Mouse (Mus musculus): Measurements from ENCODE around the gene Cpeb4. TPM values are rescaled to one million over a fixed set of nuclear protein-coding genes. Genes with fewer than 3 reads are reported as not detected.
"Not testable (repeated sequence)": the region's sequence is repeated elsewhere in the genome, so short reads cannot be mapped to it uniquely, and the experiment has no call there.

Gene Cpeb4
- polyA plus RNA-seq, 1 experiment from 2014 or later: 6.7 TPM

DNA sequence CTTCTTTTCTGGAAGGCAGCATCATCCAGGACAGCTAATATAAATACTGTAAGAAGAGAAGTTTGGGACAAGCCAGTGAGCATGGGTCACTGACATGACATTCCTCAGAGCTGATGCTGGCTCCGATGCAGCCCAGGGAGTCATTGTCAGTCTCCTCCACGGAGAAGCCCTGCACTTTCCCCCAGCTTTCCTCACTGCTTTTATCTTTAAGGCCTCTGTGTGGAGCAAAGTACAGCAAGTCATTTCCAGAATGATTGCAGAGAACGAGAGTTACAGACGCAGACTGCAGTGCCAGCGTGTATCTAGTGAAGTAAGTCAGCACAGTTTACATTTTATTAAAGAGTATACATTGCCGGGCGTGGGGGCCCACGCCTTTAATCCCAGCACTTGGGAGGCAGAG lies 102.8 kb downstream of the Cpeb4 start:
- Histone ChIP-seq H3K9me3 (replicated peaks; ENCODE audit: low read length) (no peaks in the 10 kb centered on the region), H3K9ac (ENCODE audit: low read depth, low read length) (no peak overlapping the region), H3K36me3 (ENCODE audit: insufficient read depth, low read length) (no peaks in the 10 kb centered on the region), H3K4me3 (replicated peaks; ENCODE audit: low read depth, low read length) (no peak overlapping the region), H3K27ac (no peak overlapping the region), H3K4me1 (replicated peaks; ENCODE audit: insufficient read depth, low read length) (no peaks in the 10 kb centered on the region), H3K4me2 (ENCODE audit: low read length) (no peak overlapping the region), H3K27me3 (ENCODE audit: insufficient read depth, low read length) (no peaks in the 10 kb centered on the region)
- WGBS: 49% methylated on average over 8 of the region's 8 CpGs
- DNase-seq (ENCODE audit: low spot score) (peak; percentile 71), ATAC-seq (replicated peaks; ENCODE audit: low FRiP score, low read depth) (no peak)
- TF ChIP-seq CTCF (IDR thresholded peaks at IDR 0.05; ENCODE audit: low read depth): no peak

DNA sequence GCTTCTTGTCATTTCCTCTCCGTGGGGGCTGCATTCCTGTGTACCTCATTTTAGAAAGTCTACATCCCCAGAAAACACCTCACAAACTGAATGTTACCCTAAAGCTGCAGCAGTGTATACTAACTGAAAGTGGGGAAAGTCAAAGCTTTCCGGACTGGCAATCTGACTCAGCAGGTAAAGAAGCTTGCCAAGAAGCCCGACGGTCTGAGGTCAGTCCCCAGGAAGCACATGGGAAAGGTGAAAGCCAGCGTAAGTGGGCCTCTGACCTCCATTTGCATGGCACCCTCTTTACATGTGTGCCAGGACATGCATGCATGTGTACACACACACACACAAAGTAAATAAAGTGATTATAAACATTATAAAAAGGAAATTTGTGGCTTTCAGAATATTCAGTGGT lies 103.7 kb downstream of the Cpeb4 start:
- no peak for ATAC-seq (replicated peaks; ENCODE audit: low FRiP score, low read depth)
- Histone ChIP-seq H3K4me3 (replicated peaks; ENCODE audit: low read depth, low read length) (no peak overlapping the region), H3K9me3 (replicated peaks; ENCODE audit: low read length) (no peaks in the 10 kb centered on the region), H3K4me1 (replicated peaks; ENCODE audit: insufficient read depth, low read length) (no peaks in the 10 kb centered on the region), H3K36me3 (ENCODE audit: insufficient read depth, low read length) (no peaks in the 10 kb centered on the region), H3K9ac (ENCODE audit: low read depth, low read length) (no peak overlapping the region), H3K27ac (no peak overlapping the region), H3K27me3 (ENCODE audit: insufficient read depth, low read length) (no peaks in the 10 kb centered on the region), H3K4me2 (ENCODE audit: low read length) (no peak overlapping the region)
- DNase-seq (ENCODE audit: low spot score): no peak
- 84% methylated on average over 5 of the region's 5 CpGs for WGBS
- TF ChIP-seq CTCF (IDR thresholded peaks at IDR 0.05; ENCODE audit: low read depth): no peak

DNA sequence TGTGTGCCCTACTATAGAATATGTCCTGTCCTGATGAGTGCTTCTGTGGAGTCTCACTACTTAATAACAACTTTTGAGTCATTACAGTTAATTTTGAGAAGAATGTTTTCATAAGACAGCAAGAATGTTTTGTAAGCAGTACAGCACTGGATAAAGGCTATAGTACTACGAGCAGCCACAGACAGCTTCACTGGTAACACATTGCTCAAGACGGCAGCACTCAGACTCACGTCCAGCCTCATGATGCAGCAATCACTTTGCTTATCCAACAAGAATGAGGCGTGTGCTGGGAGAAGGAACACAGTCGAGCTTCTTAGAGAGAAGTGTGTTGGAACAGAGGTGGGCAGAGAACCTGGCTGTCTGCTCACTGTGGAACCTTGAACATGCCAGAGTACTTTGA lies 104.1 kb downstream of the Cpeb4 start:
- Histone ChIP-seq H3K36me3 (ENCODE audit: insufficient read depth, low read length) (no peaks in the 10 kb centered on the region), H3K4me2 (ENCODE audit: low read length) (no peak overlapping the region), H3K27me3 (ENCODE audit: insufficient read depth, low read length) (no peaks in the 10 kb centered on the region), H3K27ac (no peak overlapping the region), H3K9ac (ENCODE audit: low read depth, low read length) (no peak overlapping the region), H3K4me3 (replicated peaks; ENCODE audit: low read depth, low read length) (no peak overlapping the region), H3K4me1 (replicated peaks; ENCODE audit: insufficient read depth, low read length) (no peaks in the 10 kb centered on the region), H3K9me3 (replicated peaks; ENCODE audit: low read length) (no peaks in the 10 kb centered on the region)
- DNase-seq (ENCODE audit: low spot score): no peak
- no peak for ATAC-seq (replicated peaks; ENCODE audit: low FRiP score, low read depth)
- TF ChIP-seq CTCF (IDR thresholded peaks at IDR 0.05; ENCODE audit: low read depth): no peak
- WGBS: 64% methylated on average over 5 of the region's 5 CpGs

DNA sequence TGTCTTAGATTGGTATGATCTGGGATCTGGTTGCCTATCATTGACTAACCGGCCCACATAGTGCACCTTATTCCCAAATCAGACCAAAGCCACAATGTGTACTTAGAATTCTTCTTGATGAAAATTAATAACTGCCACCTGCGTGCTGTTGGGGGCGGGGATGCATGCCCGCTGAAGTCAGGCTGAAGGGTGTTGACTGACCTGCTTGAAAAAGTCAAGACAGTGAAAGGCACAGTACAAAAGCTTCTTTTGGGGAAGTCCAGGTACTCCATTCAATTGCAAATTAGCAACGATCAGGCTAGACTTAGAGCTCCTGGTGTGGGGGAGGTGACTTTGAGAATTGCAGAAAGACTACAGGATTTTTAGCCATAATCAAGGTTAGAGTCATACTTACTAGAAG lies 108.1 kb downstream of the Cpeb4 start:
- WGBS: 92% methylated on average over 5 of the region's 5 CpGs

DNA sequence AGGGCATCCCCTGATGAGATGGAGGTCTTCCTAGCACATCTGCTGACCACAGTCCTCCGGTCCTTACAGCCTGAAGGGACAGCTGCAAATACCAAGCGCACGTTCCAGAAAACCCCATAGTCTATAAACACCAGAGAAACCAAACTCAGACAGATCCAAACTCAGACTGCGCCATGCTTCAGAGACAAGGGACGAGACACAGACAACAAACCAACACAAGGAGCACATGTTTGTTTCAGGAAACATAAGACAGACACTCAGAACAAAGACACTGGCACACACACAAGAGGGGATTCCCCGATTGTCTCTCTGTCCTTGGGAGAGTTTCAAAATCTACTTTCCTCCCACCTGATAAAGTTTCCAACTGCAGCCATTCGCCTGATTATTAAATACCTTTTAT lies 109.8 kb downstream of the Cpeb4 start:
- DNase-seq (ENCODE audit: low spot score) (no peak), ATAC-seq (replicated peaks; ENCODE audit: low FRiP score, low read depth) (no peak)
- Histone ChIP-seq H3K9me3 (replicated peaks; ENCODE audit: low read length) (no peaks in the 10 kb centered on the region), H3K4me2 (ENCODE audit: low read length) (no peak overlapping the region), H3K9ac (ENCODE audit: low read depth, low read length) (no peak overlapping the region), H3K4me3 (replicated peaks; ENCODE audit: low read depth, low read length) (no peak overlapping the region), H3K27me3 (ENCODE audit: insufficient read depth, low read length) (no peaks in the 10 kb centered on the region), H3K27ac (no peak overlapping the region), H3K36me3 (ENCODE audit: insufficient read depth, low read length) (no peaks in the 10 kb centered on the region), H3K4me1 (replicated peaks; ENCODE audit: insufficient read depth, low read length) (no peaks in the 10 kb centered on the region)
- TF ChIP-seq CTCF (IDR thresholded peaks at IDR 0.05; ENCODE audit: low read depth): no peak
- 94% methylated on average over 7 of the region's 7 CpGs for WGBS

More for the DNA sequence above, 108.1 kb downstream of the Cpeb4 start:
- not testable (repeated sequence) for H3K27ac ChIP-seq; H3K27me3 ChIP-seq (ENCODE audit: insufficient read depth, low read length); H3K4me3 ChIP-seq (replicated peaks; ENCODE audit: low read depth, low read length); DNase-seq (ENCODE audit: low spot score); H3K4me1 ChIP-seq (replicated peaks; ENCODE audit: insufficient read depth, low read length); H3K9ac ChIP-seq (ENCODE audit: low read depth, low read length); H3K9me3 ChIP-seq (replicated peaks; ENCODE audit: low read length); H3K4me2 ChIP-seq (ENCODE audit: low read length); ATAC-seq (replicated peaks; ENCODE audit: low FRiP score, low read depth); H3K36me3 ChIP-seq (ENCODE audit: insufficient read depth, low read length)

DNA sequence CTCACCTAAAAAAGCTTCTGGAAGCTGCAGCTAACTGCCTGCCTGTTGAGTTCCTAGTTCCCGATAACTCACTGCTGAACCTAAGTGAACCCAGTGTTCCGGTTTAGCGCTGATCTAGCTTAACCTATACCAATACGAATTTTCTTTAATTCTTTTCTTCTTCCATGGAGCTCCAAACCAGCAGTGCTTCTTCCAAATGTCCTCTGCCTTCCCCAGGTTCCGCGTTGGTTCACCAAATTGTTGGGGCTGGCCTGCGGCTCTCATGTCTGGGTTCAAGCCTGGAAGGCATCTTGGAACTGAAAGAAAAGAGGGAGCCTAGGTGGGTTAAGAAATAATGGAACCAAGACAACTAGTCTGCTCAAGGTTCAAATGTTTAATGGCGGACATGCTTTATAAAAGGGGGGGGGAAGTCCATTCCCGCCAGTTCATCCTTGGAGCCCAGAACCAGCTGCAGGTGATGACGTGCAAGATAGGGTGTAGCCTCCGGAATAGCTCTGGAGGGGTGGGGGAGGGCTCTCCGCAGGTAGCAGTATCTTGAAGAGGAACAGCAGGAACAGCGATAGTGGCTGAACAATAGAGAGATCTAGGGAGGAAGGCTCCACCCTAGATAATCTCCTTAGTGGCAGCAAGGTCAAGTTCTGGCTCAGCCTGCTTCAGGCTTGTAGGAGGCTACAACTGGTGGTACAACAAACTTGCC lies 110.4 kb downstream of the Cpeb4 start:
- not testable (repeated sequence) for H3K4me2 ChIP-seq (ENCODE audit: low read length); H3K36me3 ChIP-seq (ENCODE audit: insufficient read depth, low read length); H3K4me1 ChIP-seq (replicated peaks; ENCODE audit: insufficient read depth, low read length); H3K9ac ChIP-seq (ENCODE audit: low read depth, low read length); DNase-seq (ENCODE audit: low spot score); ATAC-seq (replicated peaks; ENCODE audit: low FRiP score, low read depth); H3K4me3 ChIP-seq (replicated peaks; ENCODE audit: low read depth, low read length); H3K27me3 ChIP-seq (ENCODE audit: insufficient read depth, low read length); H3K27ac ChIP-seq; H3K9me3 ChIP-seq (replicated peaks; ENCODE audit: low read length)
- WGBS: 89% methylated on average over 13 of the region's 13 CpGs

DNA sequence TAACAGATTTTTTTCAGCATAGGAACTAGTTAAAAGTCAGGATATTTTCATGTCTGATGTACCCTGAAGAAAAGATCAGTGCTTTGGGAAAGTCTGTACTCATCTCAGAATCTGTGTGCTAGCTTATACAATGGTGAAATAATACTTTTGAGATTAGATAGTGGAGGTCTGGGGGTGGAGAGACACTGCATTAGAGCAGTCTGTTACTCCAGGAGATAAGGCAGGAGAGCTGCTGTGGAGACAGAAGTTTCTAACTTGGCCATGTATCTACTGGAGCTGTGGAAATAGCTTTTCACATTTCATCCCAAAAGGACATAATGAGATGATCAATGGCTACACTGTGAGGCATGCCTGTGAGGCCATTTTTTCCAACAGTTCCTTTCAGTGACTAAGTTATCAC lies 111.2 kb downstream of the Cpeb4 start:
- ATAC-seq (replicated peaks; ENCODE audit: low FRiP score, low read depth): no peak
- H3K4me1 ChIP-seq (replicated peaks; ENCODE audit: insufficient read depth, low read length): no peaks in the 10 kb centered on the region
- TF ChIP-seq CTCF (IDR thresholded peaks at IDR 0.05; ENCODE audit: low read depth): no peak

More for the DNA sequence above, 111.2 kb downstream of the Cpeb4 start:
- no peak for DNase-seq (ENCODE audit: low spot score)
- H3K9me3 ChIP-seq (replicated peaks; ENCODE audit: low read length): no peaks in the 10 kb centered on the region
- H3K27ac ChIP-seq: no peak overlapping the region
- H3K27me3 ChIP-seq (ENCODE audit: insufficient read depth, low read length): no peaks in the 10 kb centered on the region
- no peak overlapping the region for H3K9ac ChIP-seq (ENCODE audit: low read depth, low read length)
- no peaks in the 10 kb centered on the region for H3K36me3 ChIP-seq (ENCODE audit: insufficient read depth, low read length)
- no peak overlapping the region for H3K4me3 ChIP-seq (replicated peaks; ENCODE audit: low read depth, low read length)
- H3K4me2 ChIP-seq (ENCODE audit: low read length): no peak overlapping the region

All from kidney, postnatal 0 days (tissue).